Mouse (Mus musculus) liver, embryonic 14.5 days (tissue): Measurements from ENCODE around the gene Shank1. TPM values are rescaled to one million over a fixed set of nuclear protein-coding genes. Genes with fewer than 3 reads are reported as not detected.

Experiments
- ATAC-seq: fragments of 200-750 bp; cut with Nextera tagmentation; 2 replicates; pipeline ENCODE4 v1.8.0; 2017; ENCODE audit warnings: moderate number of reproducible peaks, mild to moderate bottlenecking, moderate library complexity; ENCODE audit not compliant: insufficient read depth
- DNase-seq, 3 experiments: peaks; one replicate each; pipeline ENCODE4 v3.0.0-alpha.2; 2012 to 2013; ENCODE audit warnings: low read depth in 3 of 3, low spot score in 3 of 3
- H3K27ac ChIP-seq: fragments of 300-500 bp; sonication (generic); 2 replicates; pipeline ENCODE4 v1.5.1; 2014; ENCODE audit warnings: moderate library complexity, mild to moderate bottlenecking, control low read depth, inconsistent platforms
- H3K27me3 ChIP-seq: fragments of 300-500 bp; sonication (generic); 2 replicates; pipeline ENCODE4 v1.6.1; 2014; ENCODE audit warnings: mild to moderate bottlenecking, low read length, moderate library complexity; ENCODE audit not compliant: control insufficient read depth, insufficient read depth
- H3K36me3 ChIP-seq: fragments of 300-500 bp; sonication (generic); replicated peaks from 2 replicates; pipeline ENCODE4 v1.6.1; 2014; ENCODE audit warnings: low read depth; ENCODE audit not compliant: control insufficient read depth, insufficient read depth
- H3K4me1 ChIP-seq, 2 experiments: fragments of 200-500 bp in 1 of 2; fragments of 300-500 bp in 1 of 2; sonication (generic) in 1 of 2; replicated peaks; 2 replicates each; pipeline ENCODE4 v1.6.1; 2012 to 2014; ENCODE audit warnings: antibody characterized with exemption in 1 of 2, inconsistent platforms in 1 of 2, low read length in 1 of 2; ENCODE audit not compliant: control insufficient read depth in 2 of 2, insufficient read depth in 2 of 2
- H3K4me2 ChIP-seq: fragments of 300-500 bp; sonication (generic); 2 replicates; pipeline ENCODE4 v1.6.1; 2014; ENCODE audit warnings: low read depth, mild to moderate bottlenecking, control low read depth, moderate library complexity
- H3K4me3 ChIP-seq, 2 experiments: fragments of 200-500 bp in 1 of 2; fragments of 300-500 bp in 1 of 2; sonication (generic) in 1 of 2; 2 replicates each; pipeline ENCODE4 v1.5.1; 2012 to 2014; ENCODE audit warnings: low read depth in 2 of 2, low read length in 2 of 2, mild to moderate bottlenecking in 2 of 2, control low read depth in 1 of 2, inconsistent platforms in 1 of 2, moderate library complexity in 1 of 2; ENCODE audit not compliant: insufficient read depth in 1 of 2
- H3K9ac ChIP-seq: fragments of 300-500 bp; sonication (generic); replicated peaks from 2 replicates; pipeline ENCODE4 v1.6.1; 2014; ENCODE audit warnings: mild to moderate bottlenecking, control low read depth, moderate library complexity
- H3K9me3 ChIP-seq: fragments of 300-500 bp; sonication (generic); 2 replicates; pipeline ENCODE4 v1.6.1; 2016; ENCODE audit warnings: low read length, mixed read lengths; ENCODE audit not compliant: control insufficient read depth
- CTCF ChIP-seq: IDR thresholded peaks from 2 replicates; pipeline ENCODE4 v1.5.1; 2016; ENCODE audit warnings: antibody characterized with exemption, low read depth, control low read depth
- EP300 ChIP-seq: IDR thresholded peaks from 2 replicates; pipeline ENCODE4 v1.6.1; 2016; ENCODE audit warnings: antibody characterized with exemption, low read depth
- WGBS: fragments of 180-500 bp; shearing (Covaris S2); extraction: QIAGEN DNeasy Blood & Tissue Kit; methylation state at CpG from one replicate; pipeline ENCODE4 v1.1.7; 2014; ENCODE audit not compliant: insufficient replicate concordance; 5-methylcytosine and 5-hydroxymethylcytosine counted together
- polyA plus RNA-seq, 2 experiments: library from polyadenylated mRNA; depleted of rRNA in 1 of 2; stranded (reverse) in 1 of 2; unstranded in 1 of 2; fragments of >200 nt; fragmentation: Nextera tagmentation in 1 of 2; extraction: Ambion mirVana in 1 of 2; gene quantifications; 2 replicates each; pipeline versions ENCODE4 v1.2.1 to v1.2.3; 2012 to 2014

Gene Shank1
- polyA plus RNA-seq, 2 experiments: 0.04 TPM; not detected in 1

DNA sequence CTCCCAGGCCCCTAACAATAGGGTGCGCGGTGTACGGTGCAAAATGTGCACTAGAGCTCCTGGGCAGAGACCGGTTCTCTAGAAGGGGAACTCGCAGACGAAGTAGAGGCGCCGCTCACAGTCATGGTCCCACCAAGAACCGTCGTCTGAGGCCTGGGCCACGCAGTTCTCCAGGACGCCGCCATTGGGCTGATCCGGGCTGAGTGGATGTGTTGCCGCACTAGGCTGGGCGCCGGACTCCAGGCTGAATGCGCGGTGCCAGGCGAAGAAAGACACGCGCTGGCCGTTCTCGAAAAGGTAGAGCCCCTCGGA, 5.6 kb upstream of the Shank1 start:
- Histone ChIP-seq H3K4me2 (peak overlapping the region; percentile 66), H3K9ac (peak overlapping the region; percentile 48), H3K4me1 (peaks cover 0 to 6% of the 10 kb centered on the region in 2 experiments; a peak in 1 of 4 replicates), H3K9me3 (no peaks in the 10 kb centered on the region), H3K4me3 (peak overlapping the region; percentile 51), H3K27ac (no peak overlapping the region), H3K27me3 (peaks cover 14% of the 10 kb centered on the region), H3K36me3 (no peaks in the 10 kb centered on the region)
- DNase-seq (no peak), ATAC-seq (peak; percentile 15)
- WGBS: under 1% methylated on average over 25 of the region's 25 CpGs
- no peak for TF ChIP-seq EP300
- no peak for TF ChIP-seq CTCF

DNA sequence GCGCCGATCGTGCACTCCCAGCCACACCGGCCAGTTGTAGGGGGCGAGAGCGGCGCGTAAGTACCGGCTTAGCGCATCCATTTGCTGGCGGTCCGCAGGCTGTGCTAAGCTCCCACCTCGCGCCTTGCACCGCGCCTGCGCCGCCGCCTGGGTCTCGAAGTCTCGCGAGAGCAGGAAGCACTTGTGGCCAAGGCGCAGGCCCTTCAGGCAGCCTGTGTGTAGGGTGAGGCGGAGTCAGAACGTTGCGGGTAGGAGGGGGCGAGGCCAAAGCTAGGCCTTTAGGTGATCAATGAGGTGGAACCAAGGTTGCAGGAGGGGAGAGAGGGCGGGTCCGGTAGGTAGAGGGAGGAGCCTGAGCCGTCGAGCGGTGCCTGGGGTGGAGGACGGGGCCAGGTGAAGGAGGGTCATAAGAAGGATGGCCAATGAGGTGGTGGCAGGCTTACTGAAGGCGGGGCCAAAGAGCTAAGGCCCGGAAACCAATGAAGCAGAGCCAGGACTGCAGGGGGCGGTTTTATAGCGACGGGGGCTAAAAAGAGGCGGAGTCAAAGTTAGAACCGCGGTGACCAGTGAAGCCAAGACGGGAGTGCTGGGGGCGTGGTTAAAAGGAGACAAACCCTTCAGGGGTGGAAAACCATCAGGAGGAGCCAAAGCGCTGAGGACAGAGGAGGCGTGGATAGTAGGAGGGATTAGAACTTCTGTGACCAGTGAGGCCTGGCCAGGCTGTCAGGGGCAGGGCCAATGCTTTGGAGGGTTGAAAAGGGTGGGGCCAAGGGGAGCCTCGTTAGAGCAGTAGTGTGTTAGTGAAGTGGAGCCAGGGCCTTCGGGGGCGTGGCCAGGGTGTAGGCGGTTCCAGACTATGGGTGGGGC, 5.0 kb upstream of the Shank1 start:
- WGBS: under 1% methylated on average over 49 of the region's 49 CpGs
- no peaks in the 10 kb centered on the region for H3K9me3 ChIP-seq
- H3K36me3 ChIP-seq: no peaks in the 10 kb centered on the region
- peak overlapping the region; percentile 51 for H3K4me3 ChIP-seq
- peak; percentile 89 for ATAC-seq
- H3K4me1 ChIP-seq: peaks cover 0 to 6% of the 10 kb centered on the region in 2 experiments; a peak in 1 of 4 replicates
- peak overlapping the region; percentile 66 for H3K4me2 ChIP-seq
- peak overlapping the region; percentile 48 for H3K9ac ChIP-seq
- no peak for TF ChIP-seq EP300
- no peak; the same call in 1 of the 2 replicates for TF ChIP-seq CTCF
- DNase-seq: peak; percentile 83 to 86 (median 85)
- peaks cover 20% of the 10 kb centered on the region for H3K27me3 ChIP-seq
- no peak overlapping the region for H3K27ac ChIP-seq

DNA sequence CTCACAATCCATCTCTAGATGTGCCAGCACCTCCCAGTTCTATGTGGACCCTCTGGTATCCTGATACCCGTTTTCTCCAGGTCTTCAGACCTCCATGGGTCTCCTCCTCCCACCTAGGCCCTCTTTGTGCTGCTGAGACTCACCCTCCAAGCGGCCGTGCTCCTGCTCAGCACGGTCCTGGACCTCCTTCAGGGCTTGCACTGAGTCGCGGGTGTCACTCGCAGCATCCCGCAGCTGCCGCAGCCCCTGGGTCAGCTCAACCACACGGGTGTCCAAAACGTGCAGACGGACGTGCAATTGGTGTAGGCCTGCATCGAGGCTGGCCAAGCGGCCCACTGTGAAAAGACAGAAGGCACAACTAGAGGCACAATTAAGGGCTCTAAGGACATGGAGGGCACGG, 4.4 kb upstream of the Shank1 start:
- Histone ChIP-seq H3K4me2 (peak overlapping the region; percentile 66), H3K9ac (no peak overlapping the region), H3K9me3 (no peaks in the 10 kb centered on the region), H3K27me3 (peaks cover 26% of the 10 kb centered on the region), H3K4me3 (no peak overlapping the region), H3K27ac (no peak overlapping the region), H3K36me3 (no peaks in the 10 kb centered on the region), H3K4me1 (peaks cover 0 to 6% of the 10 kb centered on the region in 2 experiments; a peak in 1 of 4 replicates)
- no peak for DNase-seq
- ATAC-seq: no peak
- 12% methylated on average over 16 of the region's 16 CpGs for WGBS
- TF ChIP-seq CTCF (no peak), EP300 (no peak)

DNA sequence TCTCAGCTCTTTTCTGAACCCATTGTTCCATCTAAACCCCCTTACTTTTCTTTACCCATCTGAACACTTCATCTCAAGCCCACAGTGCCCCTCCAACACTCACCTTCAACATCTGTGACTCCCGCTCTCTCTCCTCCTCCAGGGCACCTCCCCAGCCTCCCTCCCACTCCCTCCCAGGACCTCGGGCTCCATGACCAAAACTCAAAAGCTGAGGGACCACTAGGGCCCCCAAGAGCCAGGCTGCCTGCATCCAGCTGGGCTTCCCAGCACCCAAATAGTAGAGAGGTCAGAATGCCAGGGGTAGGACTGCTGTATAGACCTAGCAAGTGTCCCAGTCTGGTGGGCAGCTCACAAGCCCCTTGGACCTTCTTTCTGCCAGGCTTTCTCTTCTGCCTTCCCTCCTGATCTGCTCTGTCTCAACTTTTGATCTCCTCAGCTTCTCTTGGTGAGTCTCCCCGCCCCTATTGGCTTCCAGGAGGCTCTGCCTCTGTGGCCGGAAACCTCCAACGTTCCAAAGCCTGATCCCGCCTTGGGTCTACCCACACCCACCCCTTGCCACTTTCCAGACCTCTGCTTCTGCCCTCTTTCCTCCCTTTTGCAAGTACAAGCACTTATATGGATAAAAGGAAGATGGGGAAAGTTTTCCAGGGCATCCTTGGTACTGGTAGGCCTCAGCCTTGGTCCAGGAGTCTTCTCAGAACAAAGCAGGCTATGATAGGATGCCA, 3.4 kb upstream of the Shank1 start, which contains the start of gene Clec11a:
Clec11a (minus strand) TSS at position 387 of the 725 bp plus-strand sequence.
- H3K4me3 ChIP-seq: no peak within 1 kb of the TSS
- H3K27ac ChIP-seq: no peak within 1 kb of the TSS
- DNase-seq: no peak
- H3K4me2 ChIP-seq: peak within 1 kb of the TSS; percentile 66
- peaks cover 36% of the 10 kb centered on the region for H3K27me3 ChIP-seq
- 40% methylated on average over 6 of the region's 6 CpGs for whole genome bisulfite sequencing
- no peak for ATAC-seq
- H3K9me3 ChIP-seq: no peaks in the 10 kb centered on the region
- TF ChIP-seq CTCF (no peak), EP300 (no peak)
- H3K36me3 ChIP-seq: no peaks in the 10 kb centered on the region
- H3K4me1 ChIP-seq: peaks cover 0 to 6% of the 10 kb centered on the region in 2 experiments; a peak in 1 of 4 replicates
- H3K9ac ChIP-seq: no peak within 1 kb of the TSS
